Mouse (Mus musculus) hematopoietic stem cell, adult 5-6 weeks (primary cell): ENCODE results near the gene Oas1f. TPM values are rescaled to one million over a fixed set of nuclear protein-coding genes. Genes with fewer than 3 reads are reported as not detected.
"Not testable (repeated sequence)": the region's sequence is repeated elsewhere in the genome, so short reads cannot be mapped to it uniquely, and the experiment has no call there.

ENCODE experiments used
- ATAC-seq, 2 experiments: fragments of 125-278 bp in 1 of 2; replicated peaks in 1 of 2; 2 replicates each; pipeline ENCODE4 v1.8.0; 2016 to 2017; ENCODE audit warnings: inconsistent platforms in 2 of 2, mild to moderate bottlenecking in 2 of 2, moderate number of reproducible peaks in 2 of 2, low read depth in 1 of 2, moderate TSS enrichment in 1 of 2; ENCODE audit not compliant: low FRiP score in 2 of 2, poor library complexity in 2 of 2, severe bottlenecking in 2 of 2, insufficient read depth in 1 of 2, low TSS enrichment in 1 of 2
- total RNA-seq: library from RNA; stranded (forward); fragments of 172-1452, 232-1000 nt; gene quantifications from 2 replicates; pipeline ENCODE4 v1.2.3, GENCODE M21; 2017

Gene Oas1f
- total RNA-seq: not detected in 2 replicates

DNA sequence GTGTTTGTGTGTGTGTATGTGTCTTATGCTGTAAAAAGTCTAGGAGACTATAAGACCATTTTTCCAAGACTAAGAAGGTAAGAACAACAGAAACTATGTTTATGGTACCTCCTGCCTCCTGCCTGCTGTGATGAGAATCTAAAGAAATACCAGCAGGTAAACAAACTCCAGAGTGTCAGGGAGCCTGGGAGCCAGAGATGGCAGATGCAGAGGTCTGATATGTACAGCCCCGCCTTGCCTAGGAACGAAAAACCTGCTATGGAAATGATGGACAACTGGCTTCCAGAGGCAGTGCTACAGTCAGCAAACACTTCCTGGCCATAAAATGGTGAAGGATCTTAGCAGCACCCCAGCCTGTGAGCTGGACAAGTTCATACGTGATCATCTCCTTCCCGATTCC, at the start of gene Oas1f:
Gene Oas1f (plus strand): TSS at position 301 of the 400 bp plus-strand sequence.
- ATAC-seq: no peak

DNA sequence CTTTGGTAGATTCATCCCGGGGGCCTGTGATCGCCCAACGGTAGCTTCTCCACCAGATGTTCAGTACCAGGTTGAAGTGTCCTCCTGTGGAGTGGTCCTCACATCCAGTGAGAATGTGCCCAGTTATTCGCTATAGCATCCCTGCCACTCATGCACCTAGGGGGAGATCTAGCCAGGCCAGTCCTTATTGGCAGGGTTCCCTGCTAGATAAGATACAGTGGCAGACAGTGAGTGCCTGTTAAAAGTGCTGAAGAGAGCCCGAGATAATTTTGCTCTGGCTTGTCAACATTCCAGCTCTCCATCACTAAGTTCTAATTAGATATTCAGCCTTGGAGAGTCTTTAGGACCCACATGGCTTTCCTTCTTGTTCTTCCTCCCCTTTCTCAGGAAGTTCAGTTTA, 49.0 kb upstream of the Oas1f start:
- ATAC-seq: not testable (repeated sequence)

DNA sequence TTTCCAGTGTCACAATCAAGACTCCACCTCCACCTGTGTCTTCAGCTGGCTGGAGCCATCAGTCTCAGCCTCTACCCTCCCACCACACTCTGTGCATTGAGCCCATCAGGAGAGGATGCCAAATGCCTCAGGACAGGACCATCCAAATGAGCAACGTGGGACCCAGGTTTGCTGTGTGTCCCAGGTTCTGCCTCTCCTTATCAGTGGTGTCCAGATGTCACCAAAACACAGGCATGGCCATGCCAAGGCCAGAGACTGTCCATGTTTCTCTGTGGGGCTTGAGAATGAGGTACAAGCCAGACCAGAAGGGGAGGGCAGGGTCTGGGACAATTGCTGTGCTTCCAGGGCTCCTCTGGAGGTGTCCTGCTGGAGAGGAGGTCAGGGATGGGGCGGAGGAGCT, 48.2 kb upstream of the Oas1f start:
- ATAC-seq: not testable (repeated sequence)

DNA sequence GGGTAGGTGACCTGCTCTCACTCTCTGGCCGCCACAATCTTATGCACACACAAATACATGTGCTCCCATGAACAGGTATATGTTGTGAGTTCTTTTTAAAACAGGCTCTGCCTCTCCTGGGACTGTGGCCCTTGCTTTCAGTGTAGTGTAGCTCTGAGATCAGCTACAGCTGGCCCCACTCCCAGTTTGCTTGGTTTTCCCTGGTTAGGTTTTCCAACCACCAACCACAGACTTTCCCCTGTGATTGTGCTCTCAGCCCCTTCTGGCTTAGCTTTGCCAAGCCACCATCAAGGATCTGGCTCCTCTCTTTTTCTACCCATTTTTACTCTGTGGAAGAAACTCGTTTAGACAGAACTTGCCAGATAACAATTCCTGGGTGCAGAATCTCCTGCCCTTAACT, 43.6 kb upstream of the Oas1f start:
- ATAC-seq: no peak

DNA sequence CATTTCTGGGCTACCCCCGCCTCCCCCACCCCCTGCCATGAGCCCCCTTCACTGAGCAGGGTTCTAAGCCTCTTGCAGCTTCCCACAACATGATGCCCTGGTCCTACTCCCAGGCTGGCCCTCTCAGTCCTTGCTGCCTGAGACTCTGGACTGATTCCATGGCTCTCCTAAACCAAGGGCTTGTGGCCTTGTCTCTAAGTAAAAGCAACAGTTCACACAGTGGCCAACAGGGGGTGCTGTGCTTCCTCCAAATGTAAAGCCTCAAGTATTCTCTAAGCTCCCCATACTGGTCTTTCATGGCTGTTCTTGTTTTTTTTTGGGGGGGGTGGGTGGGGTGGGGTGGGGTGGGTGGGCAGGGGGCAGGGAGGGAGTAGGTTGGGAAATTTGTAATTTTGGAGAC, 40.7 kb upstream of the Oas1f start:
- peak in 1 of 2 experiments; percentile 51; a peak in 1 of 4 replicates for ATAC-seq

DNA sequence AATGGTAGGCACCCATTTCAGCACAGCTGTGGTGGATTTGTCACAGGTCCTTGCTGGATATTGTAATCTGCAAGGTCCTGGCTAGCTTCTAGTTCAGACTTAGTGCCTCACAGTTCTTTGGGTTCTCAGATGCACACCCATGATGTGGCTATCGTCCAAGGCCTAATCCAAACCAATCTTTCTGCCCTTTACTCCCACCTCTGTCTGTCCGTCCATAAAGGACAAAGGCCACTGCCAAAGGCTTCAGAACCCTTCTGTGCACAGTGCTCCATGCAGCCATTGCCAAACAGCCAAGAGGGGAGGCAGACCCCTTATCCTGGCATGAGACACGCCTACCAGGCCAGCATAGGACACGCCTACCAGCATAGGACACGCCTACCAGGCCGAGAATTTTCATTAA, 38.0 kb upstream of the Oas1f start:
- no peak for ATAC-seq

DNA sequence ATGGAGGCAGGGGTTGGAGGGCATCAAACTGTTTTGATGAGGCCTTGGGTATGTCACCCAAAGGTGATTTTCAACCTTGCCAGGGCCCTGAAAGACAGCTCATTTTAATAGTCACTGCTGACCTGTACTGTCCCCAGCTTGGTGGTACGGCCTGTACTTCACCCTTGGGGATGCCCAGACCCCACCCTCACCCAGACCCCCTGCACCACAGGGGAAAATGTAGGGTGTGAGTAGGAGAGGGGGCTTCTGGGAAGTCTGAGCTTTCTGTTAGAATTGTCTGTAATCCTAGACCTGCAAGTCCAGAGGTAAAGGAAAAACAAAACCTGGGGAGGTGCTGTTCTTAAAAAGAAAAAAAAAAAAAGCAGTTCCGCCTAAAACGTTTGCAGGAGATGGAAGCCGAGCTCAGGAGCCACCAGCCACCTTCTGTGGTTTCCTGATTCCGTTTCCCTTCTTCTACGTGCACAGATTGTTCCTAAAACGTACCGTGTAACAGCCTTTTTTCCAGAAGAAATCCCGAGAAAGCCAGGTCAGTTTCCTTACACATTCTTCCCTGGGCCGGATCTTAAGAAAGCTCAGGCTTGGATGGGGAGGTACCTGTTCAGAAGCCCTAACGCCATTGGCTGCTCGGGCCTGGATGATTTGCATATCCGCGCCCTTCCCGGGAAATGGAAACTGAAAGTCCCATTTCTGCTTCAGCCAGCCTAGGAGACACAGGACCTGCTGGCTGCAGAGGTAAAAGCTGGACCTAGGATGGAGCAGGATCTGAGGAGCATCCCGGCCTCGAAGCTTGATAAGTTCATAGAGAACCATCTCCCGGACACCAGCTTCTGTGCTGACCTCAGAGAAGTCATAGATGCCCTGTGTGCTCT, 35.0 kb upstream of the Oas1f start, which contains the start of gene Oas1c:
Gene Oas1c (minus strand): TSS at position 564 of the 869 bp plus-strand sequence.
- ATAC-seq: peak; percentile 93 to 95

DNA sequence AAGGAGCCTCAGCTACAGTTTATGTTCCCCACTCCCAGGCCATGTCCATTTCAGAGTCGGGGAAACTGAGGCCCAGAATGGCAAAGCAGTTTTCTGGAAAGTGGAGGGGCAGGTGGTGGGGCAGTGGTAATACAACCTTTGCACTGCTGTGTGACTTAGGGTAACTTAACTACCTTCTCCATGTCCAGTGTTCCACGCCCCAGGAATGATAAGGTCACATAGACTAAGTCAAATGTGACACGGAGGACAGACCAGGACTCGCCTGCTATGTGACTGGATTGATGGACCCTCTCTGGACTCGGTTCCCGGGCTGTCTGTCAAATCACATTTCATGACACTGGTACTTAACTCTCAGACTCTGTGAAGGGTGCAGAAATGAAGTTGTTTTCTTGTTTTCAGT, 34.1 kb upstream of the Oas1f start:
- ATAC-seq: no peak

DNA sequence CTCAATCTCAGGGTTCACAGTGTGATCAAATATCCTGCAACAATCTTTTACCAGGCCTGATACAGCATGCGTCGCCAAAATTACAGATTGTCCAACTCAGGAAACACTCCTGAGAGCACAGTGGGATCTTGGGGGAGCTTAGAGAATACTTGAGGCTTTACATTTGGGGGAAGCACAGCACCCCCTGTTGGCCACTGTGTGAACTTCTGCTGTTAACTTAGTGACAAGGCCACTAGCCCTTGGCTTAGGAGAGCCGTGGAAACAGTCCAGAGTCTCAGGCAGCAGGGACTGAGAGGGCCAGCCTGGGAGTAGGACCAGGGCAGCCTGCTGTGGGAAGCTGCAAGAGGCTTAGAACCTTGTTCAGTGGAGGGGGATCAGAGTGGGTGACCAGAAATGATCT, 31.2 kb upstream of the Oas1f start:
- ATAC-seq: no peak

DNA sequence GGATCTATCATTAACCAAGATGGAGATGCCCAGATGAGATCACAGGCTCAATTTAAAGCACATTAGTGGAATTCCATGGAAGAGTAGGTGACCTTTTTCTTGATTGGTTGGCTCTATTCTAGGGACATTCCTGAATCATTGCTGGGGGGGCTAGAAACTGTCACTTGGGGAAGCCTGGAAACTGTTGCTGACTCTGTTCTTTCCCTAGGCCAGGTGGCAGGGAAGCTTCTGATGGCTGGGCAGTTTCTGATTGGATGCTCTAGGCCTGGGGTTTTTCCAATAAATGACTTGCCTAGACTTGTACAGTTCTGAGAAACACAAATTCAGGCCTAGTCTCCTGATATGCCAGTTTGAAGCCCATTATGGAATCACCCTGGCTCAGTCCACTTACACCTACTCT, 28.2 kb upstream of the Oas1f start:
- ATAC-seq: no peak

DNA sequence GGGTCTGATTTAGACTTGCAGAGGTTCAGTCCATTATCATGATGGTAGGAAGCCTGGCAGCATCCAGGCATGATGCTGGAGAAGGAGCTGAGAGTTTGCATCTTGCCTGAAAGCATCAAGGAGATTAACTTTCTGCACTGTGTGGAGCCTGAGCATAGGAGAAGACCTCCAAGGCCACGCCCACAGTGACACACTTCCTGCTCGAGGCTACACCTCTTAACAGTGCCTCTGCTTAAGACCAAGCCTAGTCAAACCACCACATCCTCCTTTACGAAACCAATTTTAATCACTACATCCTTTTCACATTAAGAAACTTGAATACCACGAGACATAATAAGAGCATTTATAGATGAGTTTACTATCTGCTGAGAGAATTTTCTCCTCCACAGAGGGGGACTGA, 16.1 kb upstream of the Oas1f start:
- peak; percentile 80 to 85 for ATAC-seq

DNA sequence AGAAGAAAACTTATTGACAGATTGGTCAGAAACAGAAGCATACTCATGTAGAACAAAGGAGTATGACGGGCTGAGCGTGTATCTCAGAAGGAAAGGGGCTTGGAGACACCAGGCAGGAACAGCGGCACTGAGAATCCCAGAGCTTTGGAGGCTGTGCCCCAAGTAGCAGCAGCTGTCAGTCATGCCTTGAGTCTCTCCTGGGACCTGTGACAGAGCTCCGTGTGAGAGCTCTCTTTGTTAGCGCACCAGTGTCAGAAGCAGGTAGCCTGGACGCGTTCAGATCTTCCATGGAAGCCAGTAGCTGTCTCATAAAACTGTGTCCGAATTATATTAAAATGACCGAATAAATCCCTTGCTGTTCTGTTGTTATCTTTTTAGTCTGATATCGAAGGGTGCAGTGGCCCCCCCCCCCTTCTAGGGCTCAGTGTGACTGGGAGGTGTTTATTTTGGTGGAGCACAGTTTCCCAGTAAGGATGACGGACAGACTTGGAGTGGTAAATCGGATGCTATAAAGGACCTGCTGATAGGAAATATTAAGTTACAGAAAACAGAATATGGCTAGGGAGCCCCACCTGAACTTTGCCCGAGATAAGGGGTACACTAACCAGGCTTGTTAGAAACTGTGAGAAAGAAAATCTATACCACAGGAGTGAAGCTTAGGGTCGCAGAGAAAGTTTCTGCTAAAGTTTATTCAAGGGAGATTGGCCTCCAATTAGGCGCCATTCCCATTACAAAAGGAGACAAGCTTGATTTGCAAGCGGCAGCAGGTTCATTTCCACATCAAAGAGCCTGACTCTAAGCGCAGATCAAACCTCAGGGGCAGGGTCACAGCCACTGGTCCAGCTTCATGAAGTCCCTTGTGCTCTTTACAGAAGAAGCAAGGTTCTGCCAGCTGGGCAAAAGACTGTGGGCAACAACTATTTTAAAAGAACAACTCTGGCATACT, 13.6 kb upstream of the Oas1f start:
- ATAC-seq: no peak

DNA sequence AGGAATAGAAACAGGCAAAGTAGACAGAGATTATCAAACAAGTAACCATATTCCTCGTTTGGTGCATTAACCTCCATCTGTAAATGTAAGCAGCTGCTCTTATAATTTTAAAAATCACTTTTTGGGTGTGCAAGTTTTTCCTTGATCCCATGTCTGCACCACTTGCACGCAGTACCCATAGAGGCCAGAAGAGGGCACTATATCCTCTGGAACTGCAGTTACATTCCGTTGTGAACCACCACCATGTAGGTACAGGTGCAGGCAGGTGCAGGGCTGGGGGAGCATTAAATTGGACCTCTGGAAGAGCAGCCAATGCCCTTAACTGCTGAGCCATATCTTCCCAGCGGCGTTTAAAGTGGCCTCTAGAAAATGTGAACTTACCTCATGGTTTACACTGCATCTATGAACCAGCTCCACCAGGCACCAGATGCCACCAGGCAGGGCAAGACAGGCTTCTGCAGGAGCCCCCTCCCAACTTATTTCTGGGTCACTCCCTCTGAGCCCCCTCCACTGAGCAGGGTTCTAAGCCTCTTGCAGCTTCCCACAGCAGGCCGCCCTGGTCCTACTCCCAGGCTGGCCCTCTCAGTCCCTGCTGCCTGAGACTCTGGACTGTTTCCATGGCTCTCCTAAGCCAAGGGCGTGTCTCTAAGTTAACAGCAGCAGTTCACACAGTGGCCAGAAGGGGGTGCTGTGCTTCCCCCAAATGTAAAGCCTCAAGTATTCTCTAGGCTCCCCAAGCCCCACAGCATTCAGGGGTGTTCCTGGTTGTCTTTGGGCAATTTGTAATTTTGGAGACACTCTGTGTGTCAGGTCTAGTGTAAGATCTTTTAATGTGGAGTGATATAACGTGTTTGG, 10.2 kb upstream of the Oas1f start:
- peak; percentile 51 to 56; a peak in 1 of 4 replicates for ATAC-seq

DNA sequence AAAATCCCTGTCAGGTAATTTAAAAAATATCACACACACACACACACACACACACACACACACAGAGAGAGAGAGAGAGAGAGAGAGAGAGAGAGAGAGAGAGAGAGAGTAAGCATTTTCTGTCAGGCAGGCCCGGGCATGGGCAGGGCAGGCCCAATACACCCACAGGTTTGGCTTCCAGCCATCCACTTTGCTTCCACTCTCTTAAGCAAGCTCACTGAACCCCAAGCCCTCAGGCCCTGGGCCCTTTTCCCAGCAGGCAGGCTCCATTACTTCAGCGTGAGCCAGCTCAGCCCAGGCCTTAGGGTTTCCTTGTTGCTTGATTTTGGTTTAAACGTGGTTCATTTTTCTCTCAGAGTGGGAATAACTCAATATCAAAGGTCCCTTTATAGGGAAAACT, 2.5 kb upstream of the Oas1f start:
- 0 out of 4 replicates have a peak, but pooled peaks of 1 of the 2 experiments have one; percentile 48 for ATAC-seq

DNA sequence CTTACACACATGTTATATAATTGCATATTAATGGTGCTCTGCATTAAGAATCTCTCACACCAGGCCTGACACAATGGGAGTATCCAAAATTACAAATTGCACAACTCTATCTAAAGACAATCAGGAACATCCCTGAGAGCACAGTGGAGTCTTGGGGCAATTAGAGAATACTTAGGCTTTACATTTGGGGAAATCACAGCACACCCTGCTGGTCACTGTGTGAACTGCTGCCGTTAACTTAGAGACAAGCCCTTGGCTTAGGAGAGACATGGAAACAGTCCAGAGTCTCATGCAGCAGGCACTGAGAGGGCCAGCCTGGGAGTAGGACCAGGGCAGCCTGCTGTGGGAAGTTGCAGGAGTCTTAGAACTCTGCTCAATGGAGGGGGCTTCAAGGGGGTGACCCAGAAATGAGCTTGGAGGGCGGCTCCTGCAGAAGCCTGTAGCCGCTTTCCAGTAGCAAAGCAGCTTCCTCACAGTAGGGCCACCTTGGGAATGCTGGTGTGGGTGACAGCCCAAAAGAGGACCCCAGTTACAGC, 2.5 kb downstream of the Oas1f start:
- ATAC-seq: peak; percentile 37 to 71; a peak in 2 of 4 replicates

DNA sequence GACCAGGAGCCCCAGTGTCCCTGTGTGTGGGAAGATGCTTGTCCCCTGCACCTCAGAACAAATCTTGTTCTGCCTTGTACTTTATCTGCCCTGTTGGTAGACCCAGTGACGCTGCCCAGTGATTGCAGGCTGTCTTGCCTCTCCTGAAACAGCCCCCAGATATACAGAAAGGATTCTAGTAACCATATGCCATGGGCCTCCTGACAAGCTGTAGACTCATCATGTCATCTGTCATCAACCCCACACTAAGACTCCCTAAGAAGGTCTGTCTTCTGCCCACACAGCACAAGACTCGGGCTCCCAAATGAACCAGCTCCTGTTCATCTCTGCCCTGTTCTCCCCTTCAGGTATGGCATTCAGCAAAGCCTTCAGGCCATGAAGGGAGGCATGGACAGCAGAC, 12.1 kb downstream of the Oas1f start:
- ATAC-seq: no peak

DNA sequence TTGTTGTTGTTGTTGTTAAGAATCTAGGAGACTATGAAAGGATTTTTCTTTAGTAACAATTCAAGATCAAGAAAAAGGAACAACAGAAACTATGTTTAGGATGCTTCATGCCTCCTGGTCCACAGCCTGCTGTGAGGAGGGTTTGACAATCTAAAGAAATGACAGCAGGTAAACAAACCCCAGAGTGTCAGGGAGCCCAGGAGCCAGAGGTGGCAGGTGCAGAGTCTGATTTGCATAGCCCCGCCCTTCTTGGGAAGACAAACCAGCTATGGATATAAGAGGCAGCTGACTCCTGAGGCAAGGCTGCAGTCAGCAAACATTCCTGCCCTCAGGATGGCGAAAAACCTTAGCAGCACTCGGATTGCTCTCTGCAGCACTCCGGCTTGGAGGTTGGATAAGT, 14.0 kb downstream of the Oas1f start, which contains the start of gene Oas1h:
Gene Oas1h (plus strand): TSS at position 301 of the 400 bp plus-strand sequence.
- ATAC-seq: no peak
